Mouse (Mus musculus): Measurements from ENCODE around the gene Anks1b.

The Anks1b gene

DNA sequence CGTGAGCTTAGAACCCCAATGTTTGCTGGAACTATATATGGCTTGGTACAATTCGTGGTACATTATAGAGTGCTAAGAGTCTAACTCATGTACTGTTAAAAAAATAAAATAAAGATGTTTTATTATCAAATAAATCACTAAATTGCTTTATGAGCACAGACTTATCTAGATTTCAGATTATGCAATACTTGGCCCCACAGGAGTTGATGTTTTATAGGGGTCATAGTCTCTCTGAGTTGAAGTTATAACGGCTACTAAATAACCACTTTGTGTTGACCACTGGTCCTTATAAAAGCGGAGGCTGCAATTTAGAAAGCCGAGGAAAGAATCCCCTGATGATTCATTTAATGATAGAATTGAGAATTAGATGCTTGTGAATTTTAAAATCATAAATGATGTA is 323.6 kb downstream of the Anks1b start:
- DNase-seq, result no peak

DNA sequence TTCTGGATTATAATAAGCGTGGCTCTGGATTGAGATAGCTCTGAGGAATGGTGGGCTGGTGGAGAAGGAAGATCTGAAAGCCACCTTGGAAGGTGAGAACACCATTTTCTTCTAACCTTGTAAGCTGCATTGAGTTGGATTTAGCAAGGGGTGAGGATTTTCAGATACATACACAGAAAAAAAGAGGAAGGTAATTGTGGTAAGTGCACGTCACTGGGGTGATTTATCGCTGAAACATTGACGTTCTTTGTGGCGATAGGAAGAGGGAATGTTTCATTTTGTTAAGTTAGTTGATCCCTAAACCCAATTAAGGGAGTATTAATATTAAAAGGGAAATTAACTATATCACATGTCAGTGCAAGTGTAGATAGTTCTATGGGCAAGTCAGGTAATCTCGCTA is 336.7 kb downstream of the Anks1b start:
- no peak for DNase-seq

DNA sequence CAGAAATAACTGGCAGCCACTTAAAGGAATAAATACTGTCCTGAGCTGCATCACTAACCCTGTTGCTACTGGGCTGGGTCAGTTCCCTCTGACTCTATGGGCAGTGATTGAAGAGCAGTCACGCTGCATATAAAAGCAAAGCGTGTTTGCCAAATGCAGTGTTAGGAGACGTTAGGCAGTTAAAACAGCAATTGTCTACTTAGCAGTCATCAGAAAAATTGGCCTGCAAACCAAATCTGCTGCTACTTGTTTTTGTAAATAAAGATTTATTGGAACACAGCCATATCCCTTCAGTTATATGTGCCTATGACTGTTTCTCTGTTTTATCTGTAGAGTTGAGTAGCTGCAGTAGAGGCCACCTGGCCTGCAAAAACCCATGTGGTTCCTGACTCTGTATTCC is 347.2 kb downstream of the Anks1b start:
- DNase-seq, result no peak

DNA sequence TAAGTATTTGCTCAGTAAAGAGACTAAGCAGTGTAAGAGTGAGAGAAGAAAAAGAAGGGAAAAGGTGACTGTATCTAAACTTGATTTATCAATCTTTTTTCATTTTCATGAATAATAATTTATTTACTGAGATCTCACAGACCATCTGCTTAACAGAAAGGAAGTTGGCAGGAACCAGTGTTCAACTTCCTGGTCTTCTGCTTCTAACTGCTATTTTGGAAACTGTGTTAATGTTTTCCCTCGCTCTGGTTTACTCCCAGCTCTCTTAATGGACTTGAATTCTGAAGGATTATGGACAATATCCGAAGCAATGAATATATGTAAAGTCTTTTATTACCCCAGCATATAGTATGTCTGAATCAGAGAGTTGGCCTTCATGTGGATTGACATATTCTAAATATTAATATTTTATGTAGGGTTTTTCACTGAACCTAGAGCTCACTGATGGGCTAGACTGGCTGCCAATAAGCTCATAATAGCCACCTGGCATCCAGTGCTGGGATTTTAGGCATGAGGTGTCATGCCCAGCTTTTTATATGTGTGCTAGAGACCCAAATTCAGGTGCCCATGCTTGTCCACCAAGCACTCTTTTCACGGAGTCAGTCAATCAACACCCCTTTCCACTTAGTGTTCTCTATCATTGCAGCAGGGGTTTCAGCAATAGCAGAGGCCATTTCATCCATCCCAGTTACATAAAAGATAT is 349.6 kb downstream of the Anks1b start:
- no peak for DNase-seq

DNA sequence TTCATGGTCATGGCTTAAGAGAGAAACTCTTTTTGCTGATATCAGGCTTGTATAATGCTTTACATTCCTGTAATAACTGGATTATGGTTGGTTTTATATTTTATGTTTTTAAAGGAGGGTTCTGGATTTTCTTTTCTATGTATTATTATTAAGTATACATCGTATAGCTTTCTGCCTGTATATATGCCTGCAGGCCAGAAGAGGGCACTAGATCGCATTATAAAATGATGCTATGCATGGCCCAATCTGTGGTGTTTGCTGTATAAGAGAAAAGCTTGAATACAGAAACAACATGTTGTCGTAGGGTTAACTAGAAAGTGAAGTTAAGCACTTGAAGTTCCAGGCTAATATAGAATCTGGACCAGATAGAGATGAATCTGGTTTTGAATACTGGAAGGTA is 362.0 kb downstream of the Anks1b start:
- no peak for DNase-seq

DNA sequence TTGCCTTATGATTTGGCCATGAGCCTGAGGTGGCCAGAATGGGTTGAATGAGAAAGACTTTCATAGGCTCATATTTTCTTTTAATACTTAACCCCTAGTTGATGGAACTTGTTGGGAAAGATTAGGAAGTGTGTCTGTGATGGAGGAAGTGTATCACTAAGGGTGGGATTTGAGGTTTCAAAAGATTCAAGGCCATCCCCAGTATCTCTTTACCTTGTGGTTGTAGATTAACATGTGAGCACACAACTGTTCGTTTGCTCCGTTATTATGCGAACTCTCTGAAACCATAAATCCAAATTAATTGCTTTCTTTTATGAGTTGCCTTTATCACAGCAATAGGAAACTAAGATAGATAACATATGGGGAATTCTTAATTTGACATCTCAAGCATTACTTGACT is 364.0 kb downstream of the Anks1b start:
- DNase-seq, result no peak

DNA sequence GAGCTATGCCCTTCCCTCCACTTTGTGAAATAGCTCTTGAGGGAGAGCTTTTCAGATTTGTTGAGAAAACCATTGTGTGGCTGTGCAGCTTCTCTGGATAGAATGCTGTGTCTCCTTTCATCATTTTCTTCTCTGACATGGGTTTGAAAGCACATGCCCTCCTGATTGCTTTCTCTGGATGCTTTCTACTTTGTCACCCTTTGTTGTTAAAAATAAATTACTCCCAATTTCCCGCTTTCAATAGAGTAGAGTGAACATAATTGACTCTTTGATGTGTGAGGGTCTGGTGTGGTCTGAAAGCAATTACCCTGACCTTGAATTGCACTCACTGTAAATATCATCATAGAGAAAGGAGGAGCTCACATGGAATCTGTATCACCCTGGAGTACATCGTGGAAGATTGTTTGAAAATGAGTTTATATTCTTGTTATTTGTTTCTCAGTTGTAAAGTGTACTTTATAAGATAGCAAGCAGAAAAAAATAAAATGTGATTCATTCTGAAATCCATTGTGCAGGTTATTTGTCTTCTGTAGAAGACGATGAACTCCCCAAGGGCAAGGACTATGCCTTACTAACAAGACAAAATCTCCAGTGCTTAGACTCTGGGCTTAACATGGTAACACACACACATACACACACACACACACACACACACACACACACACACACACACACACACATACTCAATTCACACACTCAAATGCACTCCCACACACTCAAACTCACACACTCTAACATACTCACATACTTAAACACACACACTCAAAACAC is 385.8 kb downstream of the Anks1b start:
- no peak for DNase-seq

DNA sequence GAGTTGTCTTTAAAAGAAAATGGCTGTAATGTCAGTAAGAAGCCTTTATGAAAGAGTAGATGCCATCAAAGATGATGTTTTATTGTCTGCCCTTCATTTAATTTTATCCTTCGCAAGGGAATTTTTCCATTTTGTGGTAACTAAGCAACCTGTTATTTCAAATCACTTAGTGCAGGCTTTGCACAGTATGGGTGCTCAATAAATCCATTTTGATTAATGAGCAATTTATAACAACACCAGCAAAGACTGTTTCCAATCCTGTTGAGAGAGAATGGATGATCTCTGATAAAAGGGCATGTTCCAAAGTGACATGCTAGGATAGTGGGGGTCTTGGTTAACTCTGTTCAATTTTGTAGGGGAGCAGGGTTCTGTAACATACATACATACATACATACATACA is 398.0 kb downstream of the Anks1b start:
- DNase-seq, result no peak

DNA sequence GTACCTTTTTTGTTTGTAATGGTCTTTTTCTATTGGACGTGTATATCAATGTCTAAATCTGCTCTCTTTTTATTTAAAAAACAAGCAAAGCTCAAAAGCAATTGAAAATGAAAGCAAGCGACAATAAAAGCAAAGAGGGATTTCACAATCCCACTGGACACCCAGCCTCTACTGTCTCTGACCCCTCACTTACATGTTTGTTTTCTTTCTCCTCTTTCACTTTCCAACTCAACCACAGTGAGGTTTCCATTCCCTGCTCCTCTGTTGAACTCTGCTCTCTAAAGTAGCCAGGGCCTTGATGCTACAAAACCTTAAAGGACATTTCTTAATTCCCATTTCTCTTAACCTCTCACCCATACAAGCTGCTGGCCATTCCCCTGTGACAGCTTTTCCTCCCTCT is 400.0 kb downstream of the Anks1b start:
- DNase-seq, result no peak

DNA sequence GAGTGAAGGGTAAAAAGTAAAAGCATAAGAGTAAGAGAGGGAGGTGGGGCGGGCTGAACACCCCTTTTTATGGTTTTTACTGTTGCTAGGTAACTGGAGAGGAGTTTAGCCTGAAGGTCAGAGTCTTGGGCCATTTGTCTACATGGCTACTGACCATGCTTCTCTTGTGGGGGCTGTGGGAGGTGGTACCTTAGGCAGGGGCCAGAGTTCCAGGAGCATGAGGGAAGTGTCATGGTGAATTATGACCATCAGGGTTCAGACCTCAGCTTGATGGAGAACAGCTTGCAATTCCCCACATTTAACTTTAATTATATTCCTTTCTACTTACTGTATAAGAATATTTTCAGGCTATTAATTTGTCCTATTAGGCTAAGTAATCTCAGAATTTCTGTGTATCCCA is 413.3 kb downstream of the Anks1b start:
- no peak for DNase-seq

DNA sequence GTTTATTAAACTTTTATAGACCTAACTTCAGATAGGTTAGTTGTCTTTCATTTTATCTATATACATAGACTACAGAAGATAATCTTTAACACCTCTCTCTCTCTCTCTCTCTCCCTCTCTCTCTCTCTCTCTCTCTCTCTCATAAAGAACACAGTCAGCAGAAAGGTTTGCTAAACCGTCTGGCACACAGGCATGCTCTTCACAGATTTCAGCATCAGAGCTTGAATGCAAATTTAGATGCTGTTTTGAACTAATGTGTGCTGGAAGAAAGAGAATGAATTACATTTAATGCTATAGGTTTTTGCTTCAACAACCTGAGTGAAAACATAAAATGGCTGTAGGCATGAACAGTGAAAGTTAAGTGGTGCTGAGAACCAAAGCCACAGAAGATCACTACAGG is 429.9 kb downstream of the Anks1b start:
- no peak for DNase-seq

DNA sequence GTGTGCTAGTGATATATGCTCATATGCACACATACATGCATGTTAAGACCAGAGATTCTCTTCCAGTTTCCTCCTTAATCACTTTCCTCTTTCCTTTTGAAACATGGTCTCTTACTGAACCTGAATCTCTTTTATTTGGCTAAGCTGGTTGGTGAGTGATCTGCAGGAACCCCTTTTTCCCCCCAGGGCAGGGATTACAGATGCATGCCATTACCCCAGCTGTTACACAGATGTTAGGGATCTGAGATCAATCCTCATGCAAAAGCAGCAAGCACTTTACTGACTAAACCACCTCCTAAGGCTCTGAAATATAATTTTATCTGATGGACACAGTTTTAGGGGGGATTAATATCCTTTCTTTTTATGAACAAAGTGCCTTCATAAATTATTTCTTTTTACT is 432.8 kb downstream of the Anks1b start:
- DNase-seq, result no peak

DNA sequence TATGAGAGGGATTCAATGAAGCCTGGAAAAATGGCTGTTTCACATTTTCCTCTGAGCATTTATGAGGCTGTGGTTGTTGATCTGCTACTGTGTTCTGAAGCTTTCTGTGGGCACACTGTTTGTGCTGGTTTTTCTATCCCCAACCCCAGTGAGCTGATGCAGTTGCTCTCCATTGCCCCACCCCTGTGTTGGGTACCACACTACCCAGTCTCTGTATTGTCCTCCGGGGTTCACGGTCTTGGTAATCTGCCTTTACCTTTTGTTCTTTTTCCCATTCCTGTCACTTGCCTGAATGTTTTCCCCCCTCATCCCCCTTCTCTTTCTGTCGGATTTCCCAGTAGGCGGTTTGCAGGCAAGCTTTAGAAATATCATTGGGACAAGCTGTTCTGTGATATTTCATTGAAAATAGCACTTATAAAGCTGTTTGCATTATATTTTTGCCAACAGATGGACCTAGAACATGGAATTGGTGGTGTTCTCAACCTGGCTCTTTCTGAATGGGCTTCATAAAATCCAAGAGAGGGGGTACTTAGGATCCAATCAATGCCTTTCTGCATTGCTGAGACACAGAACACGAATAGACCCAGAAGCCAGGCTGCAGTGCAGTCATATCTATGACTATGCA is 434.7 kb downstream of the Anks1b start:
- DNase-seq, result no peak

DNA sequence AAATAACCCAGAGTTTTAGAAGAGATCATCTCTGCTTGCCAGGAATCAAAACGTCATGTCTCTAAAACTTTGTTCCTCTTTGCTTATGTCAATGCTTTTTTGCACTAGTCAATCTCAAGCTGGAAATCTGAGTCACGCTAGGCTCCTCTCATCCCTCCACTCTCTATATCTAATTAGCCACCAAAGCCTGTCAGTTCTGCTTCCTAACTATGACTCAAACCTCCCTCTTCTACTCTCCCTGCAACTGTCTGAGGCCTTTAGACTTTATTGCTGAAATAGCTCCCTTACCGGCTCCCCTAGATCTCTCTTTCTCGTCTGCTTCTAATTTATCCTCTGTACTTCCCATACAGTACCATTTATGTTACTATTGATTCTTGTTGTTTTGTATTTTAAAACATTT is 456.5 kb downstream of the Anks1b start:
- DNase-seq, result no peak

DNA sequence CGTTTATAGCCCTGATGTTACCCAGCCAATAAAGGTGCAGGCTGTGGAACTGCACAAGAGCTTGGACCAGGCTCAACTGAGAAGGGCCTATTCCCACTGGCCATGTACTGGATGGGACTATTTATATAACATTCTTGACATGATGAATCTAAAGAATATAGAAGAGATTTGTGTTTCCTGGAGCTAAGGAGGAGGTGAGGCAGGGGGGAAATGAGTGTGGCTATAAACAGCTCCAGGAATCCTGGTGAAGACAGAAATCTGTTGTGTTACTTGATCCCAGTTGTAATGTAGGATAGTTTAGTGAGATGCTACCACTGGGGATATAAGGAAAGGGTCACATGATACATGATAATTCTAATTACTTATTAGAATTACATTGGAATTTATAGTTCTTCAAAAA is 472.1 kb downstream of the Anks1b start:
- DNase-seq, result no peak

DNA sequence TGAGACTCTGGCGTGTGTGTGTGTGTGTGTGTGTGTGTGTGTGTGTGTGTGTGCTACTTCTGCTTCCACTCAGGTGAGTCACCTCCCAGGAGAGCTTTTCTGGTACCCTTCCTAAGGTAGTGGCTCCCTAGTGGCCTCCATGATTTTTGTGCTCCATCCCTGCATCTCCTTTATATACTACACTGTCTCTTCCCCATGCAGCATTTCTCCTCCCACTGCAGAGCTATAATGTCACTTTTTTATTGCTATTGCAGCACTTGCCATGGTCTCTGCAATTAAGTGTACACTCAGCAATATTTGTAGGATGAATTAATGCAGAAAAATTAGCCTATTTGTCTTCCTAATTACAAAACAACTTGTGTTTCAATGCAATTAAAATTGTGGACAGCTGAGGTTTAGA is 482.9 kb downstream of the Anks1b start:
- no peak for DNase-seq

DNA sequence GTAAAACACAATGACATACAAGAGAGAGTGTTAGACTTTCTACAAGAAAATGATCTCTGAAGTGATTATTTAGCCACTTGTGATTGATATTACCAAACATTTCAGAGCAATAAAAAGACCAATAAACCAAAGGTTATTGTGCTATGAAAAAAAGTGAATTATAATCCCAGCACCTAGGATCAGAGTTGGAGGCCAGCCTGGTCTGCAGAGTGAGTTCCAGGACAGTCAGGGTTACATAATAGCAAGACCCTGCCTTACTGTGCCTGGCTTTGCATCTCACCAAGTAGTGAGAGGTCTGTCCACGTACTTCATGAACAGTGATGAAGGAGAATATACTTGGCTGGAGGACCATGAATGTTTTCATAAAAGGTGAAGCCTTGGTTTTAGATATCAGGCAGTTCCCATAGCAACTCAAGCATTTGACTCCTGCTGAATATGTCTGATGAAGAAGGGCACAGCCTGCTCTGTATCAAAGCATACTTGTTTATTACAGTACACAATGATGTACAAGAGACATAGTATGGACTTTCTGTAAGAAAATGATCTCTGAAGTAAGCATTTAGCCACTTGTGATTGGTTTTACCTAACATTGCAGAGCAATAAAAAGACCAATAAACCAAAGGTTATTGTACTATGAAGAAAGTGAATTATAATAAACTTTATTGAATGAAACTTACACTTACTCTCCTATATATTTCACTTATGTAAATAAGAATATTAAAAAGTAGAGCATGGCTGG is 484.0 kb downstream of the Anks1b start:
- DNase-seq, result no peak

DNA sequence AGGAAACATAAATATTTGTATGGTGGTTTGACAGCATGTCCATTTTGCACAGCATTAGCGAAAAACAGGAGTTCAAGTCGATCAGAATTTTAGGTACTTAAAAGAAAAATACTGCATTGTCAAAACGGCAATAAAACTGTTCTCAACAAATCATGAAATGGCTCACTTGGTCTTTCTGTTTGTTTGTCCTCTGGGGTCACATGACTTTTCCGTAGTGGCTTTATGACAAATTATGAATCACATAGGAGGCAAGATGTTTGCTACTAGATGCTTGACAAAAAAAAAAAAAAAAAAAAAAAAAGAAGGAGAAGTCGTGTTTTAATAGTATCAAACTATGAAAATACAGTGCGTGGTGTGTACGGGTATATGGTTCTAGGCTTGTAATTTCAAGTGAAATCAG is 495.7 kb downstream of the Anks1b start:
- DNase-seq, result no peak

DNA sequence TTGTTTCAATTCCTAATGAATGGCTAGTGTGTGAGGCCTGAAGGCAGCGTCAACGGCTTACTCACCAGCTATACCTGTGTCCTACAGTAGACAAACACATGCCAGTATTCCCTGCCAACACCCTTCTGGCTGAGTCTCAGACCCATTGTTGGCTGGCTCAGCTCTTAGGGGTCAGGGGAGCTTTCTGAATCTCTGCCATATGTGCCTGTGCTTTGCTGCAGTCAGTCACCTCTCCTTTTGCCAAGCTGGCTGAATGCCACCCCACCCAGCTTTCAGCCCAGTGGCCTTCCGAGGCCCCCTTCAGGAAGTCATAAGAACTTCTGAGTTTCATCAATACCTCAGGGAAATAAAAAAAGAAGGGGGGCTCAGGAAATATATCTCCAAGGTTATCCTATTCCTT is 497.4 kb downstream of the Anks1b start:
- DNase-seq, result peak; percentile 26

DNA sequence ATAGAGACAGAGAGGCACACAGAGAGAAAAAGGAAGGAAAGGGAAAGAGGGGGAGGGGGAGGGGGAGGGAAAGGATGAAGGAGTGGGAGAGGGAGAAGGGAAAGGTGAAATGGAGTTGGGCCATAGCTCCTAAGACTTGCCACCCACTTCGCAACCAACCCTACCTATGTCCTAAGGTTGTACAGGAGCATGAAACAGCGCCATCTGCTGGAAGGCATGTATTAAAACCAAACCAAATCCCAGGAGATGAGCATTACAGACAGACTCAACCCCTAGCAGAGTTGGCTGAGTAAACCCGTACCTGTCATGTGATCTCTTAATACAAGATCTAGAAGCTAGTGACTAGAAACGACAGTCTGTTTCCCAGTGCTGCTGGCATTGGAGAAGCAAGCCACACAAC is 500.2 kb downstream of the Anks1b start:
- peak; percentile 44 for DNase-seq

DNA sequence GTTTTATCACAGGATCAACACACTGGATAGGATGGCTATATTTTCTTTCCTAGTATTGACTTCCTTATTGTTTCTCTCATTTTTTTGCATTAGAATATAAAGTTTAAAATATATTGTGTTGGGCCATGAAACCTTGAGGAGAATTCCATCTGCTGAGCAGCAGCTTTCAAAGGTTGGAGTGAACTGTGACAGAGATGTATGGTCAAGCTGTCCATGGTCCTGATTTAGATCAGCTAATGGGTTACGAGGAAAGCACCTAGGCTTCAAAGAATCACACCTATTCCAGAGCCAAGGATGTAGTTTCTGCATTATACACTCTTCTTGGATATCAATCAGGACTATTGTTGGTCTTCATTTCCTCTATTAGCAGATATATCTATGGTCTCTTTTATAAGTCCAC is 503.3 kb downstream of the Anks1b start:
- DNase-seq, result no peak

DNA sequence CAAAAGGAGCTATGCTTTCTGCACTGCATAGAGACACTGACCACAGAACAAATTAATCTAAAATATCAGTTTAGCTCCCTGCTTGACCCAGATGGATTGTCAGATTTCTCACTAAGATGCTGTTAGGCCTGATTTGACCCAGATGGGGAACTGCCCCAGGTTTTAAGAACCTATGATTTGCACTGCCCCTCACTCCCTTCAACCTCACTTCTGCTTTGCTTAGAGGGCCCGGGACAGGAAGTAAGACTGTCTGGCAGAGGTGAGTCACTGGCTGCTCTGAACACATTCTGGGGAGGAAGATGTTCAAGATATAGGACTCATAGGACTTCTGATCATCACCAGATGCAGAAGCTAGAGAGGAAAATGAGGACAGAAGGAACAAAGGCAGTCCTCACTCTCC is 506.8 kb downstream of the Anks1b start:
- no peak for DNase-seq

DNA sequence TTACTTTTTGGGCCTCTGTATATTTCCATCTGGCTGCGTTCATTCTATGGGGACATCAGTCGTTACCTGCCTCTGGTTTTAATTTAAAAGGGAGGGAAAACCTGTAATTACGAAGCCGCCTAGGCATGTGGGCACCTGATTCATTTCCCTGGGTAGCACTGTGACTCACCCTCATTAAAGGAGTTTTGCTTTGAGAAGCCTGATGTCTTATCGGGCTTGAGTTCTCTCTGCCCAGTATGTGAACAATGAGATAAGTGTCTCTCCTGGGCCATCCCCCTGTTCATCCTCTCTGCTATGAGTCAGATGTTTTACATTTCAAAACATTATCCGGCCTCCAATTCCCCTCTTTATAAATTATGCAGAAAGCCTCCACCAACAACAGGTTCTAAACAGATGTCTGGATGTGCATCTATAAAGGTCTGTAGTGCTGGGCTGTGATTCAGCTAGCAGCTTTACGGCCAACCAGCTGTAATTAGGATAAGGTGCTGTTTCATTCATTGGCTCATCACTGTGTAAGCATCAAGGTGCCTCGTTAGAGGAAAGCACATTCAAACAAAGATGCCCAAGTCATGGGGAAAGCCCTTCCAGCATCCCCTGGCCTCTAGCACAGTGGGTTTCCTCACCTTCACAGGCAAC is 507.5 kb downstream of the Anks1b start:
- DNase-seq, result no peak

All from right cerebral cortex, postnatal 14 days (tissue).